Mouse (Mus musculus) heart, adult 18-20 months (tissue): ENCODE results near the gene Hibadh. TPM values are rescaled to one million over a fixed set of nuclear protein-coding genes. Genes with fewer than 3 reads are reported as not detected.
A peak's percentile ranks its signal among the peaks of the same experiment; 100 is the strongest.

ENCODE experiments used
- DNase-seq, 2 experiments: peaks; one replicate each; pipeline ENCODE4 v3.0.0; 2021 to 2022; ENCODE audit warnings: mixed read lengths in 1 of 2
- total RNA-seq, 2 experiments: library from RNA; stranded (reverse); gene quantifications; 2 replicates each; pipeline ENCODE4 v1.2.3; 2021

Gene Hibadh
- total RNA-seq, 2 experiments from 2014 or later = 269 TPM

DNA sequence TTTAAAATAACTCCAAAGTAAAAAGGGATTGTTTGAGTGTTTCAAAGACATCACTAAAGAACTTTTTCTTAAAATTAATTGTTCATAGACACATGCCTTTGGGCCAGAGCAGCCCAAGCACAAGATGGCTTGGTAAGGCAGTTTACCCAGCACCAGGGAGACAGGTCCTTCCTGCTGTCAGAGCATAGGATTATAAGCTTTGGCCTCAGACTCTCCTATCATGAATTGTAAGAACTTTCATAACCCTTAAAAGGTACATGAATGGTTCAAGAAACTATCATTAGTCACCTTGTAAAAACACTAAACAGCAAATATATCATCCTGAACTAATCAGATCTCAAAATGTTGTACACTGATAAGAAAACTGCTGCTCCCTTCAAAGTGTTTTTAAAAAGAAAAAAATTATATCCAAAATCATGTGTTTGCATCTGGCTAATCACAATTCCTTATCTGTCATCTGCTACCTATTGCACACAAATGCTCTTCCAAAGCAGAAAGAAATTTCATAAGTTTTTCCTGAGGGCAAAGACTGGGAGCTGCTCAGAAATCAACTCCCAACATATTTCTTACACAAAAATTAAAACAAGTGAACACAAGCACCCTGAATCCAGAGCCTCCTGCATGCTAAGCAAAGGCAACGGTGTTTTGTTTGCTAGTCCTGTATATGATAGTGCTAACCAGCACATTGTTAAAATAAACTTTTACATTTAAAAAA lies 1.6 kb downstream of the Hibadh start:
- DNase-seq = no peak

DNA sequence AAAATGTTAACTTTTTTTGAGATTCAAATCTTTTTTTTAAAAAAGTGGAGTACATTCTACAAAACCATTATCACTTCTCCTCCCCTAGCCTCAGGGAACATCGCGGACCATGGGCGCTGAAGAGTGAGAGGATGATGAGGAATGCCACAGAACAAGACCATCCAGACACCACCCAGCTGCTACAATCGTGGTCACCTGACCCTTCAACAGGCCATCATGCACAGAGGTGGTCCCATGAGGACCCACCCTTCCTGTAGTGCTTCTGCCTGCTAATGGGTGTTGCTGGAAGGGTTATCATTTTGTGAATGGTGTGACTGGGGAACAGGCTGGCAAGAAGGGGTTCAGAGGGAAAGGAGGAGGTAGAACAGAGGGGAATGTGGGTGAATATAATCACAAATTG lies 2.9 kb downstream of the Hibadh start:
- DNase-seq = no peak

DNA sequence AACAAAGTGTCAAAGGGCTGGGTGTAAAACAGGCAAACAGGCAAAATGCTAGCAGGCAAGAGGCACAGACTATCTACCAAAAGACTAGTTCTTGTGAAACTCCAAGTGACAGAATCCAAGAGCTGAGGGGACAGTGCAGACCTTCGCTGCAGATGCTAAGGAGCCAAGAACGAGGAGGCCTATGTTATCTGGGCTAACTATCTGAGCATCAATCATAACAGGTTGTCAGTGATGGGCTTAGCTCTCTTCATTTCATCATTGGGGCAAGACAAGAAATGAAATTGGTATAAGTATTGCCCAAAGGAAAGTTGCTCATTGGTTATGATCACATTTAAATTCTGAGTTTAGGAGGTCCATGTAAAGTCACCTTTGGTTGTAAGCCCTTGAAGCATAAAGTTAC lies 4.8 kb downstream of the Hibadh start:
- DNase-seq = no peak

DNA sequence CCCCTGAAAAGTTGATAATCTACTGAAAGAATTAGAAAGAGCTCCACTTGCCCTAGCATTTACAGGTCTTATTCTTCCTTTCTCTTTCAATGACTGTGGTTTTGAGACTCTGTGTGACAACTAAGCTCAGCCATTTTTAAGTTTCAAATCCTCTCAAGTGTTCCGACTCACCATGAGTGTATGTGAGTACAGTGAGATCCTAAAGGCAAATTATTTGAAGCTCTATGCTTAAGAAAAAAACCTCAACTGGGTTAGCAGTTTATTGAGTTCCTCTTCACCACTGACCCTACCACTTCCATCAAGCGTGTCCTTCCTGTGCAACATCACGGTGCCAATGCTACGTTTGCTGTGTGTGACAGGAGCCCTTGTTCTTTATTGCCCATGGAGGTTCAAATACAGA lies 9.6 kb downstream of the Hibadh start:
- DNase-seq = no peak

DNA sequence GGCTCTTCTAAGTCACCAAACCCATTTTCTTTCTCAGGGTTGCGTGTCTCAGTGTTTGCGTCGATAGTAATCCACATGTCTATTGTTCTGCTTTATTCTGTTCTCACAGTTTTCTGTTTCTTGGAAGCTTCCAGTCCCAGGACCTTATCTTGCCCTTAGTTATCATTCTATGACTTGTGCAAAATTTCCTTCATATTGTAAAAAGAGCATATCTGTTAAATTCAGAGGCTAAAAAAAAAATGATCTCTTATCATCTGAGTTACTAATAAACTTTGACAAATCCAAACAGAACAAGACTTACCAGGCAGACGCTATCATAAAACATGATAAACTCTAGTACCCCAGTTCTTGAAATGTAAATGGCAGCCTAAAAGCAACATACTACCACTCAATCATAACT lies 11.0 kb downstream of the Hibadh start:
- no peak for DNase-seq

DNA sequence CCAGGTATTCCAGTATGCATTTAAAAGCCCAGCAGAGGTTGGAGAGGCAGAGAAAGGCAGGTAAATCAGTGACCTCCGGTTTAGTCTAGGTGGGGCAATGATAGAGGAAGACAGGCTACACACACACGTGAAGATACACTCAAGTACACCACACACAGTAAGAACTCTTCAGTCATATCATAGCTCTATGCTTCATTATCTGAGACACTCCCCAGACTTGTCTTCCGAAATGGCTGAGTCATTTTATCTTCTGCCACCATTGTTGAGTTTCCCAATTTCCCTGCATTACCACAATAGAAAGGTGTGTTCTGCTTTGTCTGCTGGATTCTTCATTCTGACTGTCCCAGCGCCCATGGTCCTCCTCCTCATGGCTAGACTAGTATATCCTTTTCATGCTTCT lies 13.5 kb downstream of the Hibadh start:
- DNase-seq = no peak

DNA sequence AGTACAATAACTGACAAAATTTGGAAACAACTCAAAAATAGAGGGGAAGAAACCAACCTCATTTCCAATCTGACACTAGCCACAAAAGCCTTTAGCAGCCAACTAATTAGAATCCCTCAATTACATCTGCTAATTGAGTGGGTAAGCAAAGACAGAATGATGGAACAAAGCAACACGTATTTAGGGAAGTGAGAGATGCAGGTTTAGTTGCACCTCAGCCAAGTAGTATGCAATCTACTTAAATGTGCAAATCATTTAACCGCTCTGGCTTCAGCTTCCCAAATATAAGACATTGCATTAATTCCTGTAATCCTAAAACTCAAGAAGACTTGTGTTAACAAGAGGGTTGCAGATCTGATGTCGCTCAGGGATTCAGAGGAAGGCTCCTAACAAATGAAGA lies 16.4 kb downstream of the Hibadh start:
- DNase-seq = no peak

DNA sequence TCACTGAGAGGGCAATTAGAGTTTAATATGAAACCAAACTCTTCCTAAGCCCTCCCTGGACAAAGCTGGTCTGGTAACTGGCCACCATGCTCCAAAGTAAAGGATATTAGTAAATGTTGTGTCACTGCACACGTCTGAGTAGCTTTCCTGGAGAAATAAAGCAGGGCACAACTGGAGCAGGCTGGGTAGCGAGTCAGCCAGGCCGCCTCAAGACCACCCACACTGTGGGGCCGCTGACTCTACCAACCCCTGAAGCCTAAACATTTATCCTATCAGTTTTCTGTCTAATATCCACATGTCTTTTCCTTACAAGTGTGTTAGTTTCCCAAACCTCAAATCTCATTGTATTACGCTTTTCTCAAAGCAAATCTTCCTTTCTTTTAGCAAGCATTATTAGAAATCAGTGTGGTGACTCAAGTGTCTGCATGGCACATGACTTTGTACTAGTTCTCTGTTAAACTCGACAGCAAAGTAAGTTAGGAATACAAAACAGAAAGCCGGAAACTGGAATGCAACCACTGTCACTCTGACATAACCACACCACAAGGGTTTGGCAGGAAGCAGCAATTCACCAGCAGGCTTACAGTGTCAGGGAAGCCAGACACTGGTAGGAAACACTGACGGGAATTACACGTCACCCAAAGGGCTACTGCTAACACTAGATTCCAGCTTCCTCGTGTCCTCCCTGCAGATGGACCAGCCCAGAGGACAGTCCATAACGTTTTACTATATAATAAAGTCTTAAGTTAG lies 18.3 kb downstream of the Hibadh start:
- DNase-seq = peak; percentile 44 to 45

DNA sequence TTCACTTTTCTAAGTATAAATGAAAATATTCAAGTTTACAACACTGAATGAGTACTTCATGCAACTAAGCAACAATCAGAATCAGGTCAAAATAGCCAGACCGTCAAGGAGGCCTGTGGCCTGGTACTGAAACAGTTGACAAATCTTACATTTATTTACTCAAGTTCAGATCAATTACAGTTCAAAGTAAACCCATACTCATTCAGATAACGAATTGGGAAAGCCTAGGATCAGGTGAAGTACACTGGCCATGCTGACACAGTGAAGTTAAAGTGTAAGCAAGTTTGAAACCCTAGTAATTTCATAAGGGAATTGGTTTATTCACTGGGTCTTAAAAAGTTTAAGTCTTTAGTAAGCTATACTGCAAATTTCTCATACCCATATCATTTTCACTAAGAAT lies 20.1 kb downstream of the Hibadh start:
- no peak for DNase-seq

DNA sequence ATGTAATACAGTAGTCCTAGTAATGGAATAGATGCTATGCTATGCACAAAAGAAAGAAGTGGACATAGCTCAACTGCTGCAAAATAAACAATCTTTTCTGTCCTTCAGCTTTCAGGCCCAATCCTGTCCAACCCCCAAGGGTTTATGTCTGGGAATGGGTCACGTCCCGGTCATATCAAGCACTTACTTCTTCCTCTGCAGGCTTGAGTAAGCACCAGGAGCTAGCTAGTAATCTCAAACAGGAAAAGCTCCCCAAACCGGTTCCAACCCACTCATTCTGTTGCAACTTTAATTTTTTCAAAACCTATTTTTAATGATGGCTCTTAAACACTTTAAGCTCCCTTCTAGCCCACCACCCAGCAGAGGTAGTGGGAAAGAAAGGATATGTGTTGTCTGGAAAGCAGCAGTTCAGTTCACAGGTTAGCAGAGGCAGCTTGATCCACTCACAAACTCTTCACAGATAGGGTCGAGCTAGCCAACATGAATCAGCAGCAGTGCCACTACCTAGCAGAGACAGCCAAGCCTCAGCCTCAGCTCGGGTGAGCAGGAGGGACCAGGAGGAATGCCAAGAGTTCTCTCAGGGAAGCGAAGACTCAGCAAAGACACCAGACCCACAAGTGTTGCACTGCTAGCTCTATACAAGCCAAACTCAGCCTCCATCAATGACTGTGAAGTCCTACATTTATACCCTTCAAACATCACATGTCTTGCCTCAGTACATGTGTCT lies 30.4 kb downstream of the Hibadh start:
- peak in 1 of 2 experiments; percentile 13 for DNase-seq

DNA sequence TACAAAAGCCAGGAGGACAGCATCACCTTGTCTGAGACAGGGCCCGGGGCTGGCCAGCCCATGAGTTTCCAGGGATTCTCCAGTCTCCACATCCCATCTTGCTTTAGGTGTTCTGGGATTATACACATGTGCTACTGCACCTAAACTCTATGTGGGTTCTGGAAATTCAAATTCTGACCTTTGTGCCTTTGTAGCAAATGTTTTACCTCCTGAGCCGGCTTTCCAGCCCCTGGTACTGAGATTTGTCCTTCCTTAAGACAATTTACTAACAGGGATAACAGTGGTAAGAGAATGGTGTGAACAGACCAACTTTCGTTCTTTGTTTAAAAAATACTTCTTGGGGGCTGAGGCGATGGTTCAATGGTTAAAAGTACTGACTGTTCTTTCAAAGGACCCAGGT lies 32.1 kb downstream of the Hibadh start:
- no peak for DNase-seq

DNA sequence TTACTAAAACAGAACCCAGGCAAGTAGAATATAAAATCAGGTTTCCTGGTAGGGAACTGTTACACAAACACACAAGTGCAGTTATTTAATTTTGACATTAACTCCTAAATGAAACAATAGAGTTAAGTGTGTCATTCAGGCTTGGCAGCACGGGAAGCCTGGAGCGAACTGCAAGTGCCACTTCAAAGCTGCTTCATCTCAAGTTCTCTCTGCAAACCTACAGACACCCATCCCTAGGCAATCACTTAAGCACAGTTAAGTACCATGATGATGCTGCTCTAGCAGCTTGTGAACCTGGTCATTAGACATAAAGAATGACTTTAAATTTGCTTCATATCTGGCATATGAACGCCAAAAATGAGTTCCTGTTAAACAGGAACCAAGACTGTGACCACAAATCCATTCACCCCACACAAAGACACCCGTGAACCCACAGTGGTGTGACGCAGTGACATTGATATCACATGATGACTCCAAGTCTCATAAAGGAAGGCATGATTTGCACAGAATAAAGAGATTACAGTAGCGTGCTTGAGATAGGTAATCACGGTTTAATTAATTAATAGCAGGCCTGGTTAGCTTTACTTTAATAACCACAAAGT lies 33.3 kb downstream of the Hibadh start:
- no peak for DNase-seq

DNA sequence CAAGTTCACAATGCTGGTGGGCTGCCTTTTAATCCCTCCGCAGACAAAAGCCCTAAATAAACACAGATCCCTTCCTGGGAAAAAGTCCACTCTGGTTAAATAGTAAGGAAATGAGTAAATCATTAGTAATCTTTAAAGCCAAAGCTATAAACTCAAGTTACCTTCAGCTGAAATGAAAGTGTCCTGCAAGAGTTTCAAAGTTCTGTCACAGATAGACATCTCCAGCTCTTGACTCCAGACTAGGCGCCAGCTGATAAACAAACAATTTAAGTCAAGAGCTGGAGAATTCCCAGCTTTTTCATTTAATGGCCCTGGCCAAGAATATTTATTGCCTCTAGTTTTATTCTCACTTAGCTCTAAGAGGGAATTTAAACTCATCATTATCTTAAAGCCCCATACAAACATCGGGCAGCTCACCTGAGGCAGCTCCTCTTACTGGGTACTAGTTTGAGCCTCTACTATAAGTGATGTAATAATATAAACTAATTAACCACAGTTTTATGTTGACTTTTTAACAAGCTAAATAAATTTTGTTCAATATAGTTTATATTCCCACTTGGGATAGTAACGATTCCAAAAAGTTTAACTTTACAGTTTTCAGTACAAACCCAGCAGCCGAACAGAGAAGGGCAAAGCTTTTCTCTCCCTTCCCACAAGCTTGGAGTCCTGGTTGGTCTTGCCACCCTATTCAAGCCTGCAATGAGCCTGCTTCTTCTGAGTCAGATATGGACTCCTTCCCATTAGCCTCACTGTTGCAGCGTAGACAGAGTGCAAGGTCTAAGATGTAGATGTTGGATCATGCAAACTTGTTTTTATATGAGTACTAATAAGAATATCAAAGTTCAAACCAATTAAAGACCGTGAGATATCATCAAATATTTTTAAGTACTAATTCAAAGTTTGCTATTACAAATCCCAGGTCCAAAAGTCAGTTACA lies 38.2 kb downstream of the Hibadh start:
- DNase-seq = no peak

DNA sequence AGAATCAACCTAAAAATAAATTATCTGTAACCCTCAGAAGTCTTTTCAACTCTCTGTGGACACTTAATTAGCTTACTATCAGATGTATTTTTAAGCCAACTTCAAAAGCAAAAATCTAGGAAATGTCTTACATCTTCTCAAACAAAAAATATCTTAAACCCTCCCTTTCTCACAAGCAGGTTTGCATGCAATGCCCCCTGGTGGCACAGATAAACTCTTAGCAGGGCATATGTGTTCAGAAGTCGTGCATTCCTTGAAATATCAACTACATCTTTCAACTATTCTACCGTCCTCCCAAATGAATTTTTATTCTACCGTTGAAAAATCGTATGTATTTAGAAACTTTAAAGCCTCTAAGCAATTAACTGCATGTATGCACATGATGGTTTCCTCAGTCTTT lies 39.1 kb downstream of the Hibadh start:
- peak; percentile 33 to 58 for DNase-seq

DNA sequence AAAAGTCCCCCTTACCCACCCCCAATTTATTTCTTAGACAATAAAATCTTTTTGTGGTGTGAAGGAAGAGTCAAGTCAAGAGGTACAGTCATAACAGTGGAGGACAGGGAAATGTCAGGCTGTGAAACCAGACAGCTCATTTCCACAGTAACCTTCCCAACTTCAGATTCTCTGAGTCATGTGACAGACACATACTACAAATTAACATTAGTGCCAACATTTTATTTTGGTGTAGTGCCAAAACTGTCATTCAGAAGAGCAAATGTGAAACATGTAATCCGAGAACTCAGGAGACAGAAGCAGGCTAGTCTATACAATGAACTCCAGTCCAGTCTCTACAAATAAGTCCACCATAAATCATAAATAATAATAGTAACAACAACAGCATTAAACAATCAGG lies 45.4 kb downstream of the Hibadh start:
- no peak for DNase-seq

DNA sequence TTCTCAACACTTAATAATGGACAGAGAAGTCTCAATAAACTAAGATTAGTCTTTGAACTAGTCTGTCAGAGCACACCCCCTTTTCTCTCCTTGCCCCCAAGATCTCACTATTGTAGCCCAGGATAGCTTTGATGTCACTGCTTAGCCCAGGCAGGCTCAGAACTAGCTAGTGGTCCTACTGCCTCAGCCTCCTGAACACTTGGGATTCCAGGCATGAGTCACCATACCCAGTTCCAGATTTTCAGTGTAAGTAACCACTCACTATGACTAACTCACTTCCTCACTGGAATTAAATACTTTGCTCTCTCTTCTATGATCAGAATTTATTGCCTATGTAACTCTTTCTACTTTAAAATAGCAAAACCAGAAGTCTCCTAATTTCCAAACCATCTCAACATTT lies 53.6 kb downstream of the Hibadh start:
- DNase-seq = no peak

DNA sequence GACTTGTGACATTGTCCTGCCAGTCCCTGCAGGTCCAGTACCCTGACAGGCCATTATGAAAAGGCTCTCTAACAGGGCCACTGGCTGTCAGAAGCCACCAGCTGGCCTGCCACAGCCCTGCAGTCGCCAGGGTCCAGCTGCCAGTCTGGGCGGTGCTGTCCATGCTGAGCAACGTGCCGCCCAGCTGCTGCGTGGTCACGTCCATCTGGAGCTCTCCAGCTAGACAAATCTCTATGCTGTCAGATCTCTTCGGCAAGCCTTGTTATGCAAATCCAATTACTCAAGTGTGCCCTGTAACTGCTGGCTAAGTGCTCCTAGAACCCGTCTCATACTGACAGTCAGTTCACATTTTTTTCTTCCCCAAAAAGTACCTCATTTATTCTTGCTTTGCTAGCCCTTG lies 55.8 kb downstream of the Hibadh start:
- peak; percentile 33 to 55 for DNase-seq

DNA sequence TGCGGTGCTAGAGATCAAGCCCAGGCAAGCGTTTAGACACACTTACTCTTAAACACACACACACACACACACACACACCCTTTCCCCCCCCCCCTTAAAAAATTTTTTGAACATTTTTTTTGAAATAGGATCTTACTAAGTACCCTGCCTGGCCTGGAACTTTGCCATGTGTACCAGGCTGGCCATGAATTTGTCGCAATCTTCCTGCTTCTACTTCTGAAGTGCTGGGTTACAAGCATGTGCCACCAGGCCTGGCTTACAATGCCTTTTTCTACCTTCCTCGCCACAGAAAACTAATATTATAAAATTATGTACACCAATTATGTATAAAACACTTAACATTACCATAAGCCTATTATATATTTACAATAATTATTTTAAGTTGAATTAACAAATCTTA lies 59.1 kb downstream of the Hibadh start:
- DNase-seq = no peak

DNA sequence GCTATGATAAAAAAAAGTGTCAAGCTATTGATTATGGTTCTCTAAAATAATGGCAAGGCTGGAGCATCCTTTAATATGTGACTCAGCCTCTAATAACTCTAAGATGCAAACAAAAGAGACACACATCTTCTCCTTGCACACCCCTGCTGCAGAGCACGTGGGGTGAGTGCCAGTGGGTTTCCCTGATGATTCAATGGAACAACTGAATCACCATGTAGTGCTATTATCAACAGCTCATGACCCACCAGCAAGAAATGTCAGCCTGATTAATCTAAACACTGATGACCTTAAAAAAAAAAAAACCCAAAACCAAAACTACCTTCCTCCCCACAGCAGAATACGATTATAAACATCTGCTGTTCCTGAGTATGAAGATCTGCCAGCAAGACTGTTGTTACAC lies 61.9 kb downstream of the Hibadh start:
- DNase-seq = no peak

DNA sequence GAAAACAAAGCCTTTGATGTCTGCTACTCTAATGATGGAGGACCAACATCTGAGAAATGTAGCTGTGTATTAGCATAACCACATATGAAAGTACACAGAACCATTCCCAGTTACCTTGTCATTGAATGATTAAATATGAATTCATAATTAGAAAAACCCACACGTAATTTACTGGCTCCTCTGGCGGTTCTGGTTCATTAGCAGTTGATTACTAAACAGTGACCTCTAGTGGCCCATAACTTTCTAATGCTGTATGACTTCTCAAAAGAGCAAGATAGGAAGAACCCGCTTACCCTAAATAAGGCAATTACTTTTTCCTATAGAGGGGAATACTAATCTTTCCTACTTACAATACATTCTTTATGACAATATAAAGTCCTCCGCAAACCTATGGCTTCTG lies 62.9 kb downstream of the Hibadh start:
- peak; percentile 35 to 73 for DNase-seq

DNA sequence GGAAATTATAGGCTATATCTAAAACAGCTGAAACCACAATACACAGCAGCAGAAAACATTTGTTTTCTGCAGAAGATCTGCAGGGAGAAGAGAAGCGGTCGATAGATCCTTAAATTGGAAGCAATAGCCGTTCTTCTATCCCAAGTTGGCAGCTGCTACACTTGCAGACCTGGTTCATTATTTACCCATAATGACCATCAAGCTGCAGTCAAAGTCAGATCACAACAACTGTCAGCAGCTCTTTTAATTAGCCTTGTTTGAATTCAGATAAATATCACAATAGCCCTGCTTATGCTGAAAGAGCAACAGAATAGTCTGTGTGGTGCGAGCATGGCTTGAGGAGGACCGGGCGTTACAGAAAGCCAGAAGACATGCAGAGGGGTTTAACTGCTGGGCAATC lies 71.5 kb downstream of the Hibadh start:
- no peak for DNase-seq
